Mouse (Mus musculus) left cerebral cortex, adult 18-20 months (tissue): ENCODE results near the gene Cd209b. TPM values are rescaled to one million over a fixed set of nuclear protein-coding genes. Genes with fewer than 3 reads are reported as not detected.

ENCODE experiments used
- DNase-seq, 2 experiments: peaks; one replicate each; pipeline ENCODE4 v3.0.0; 2021 to 2022; ENCODE audit warnings: low spot score in 2 of 2, mixed read lengths in 1 of 2
- long read RNA-seq, 2 experiments: library from polyadenylated mRNA; stranded (forward); transcript quantifications; one replicate each; pipeline ENCODE4 v2.0.0; 2021
- total RNA-seq, 2 experiments: library from RNA; stranded (reverse); gene quantifications; 2 replicates each; pipeline ENCODE4 v1.2.3; 2021

The Cd209b gene
- total RNA-seq = 1 to 10 TPM; 1.1 to 1.3 TPM
- long read RNA-seq, experiment 1, partial matches to known transcripts = 0 of 4 reads
- long read RNA-seq, experiment 1, other reads (novel, unspliced or antisense) = 0 of 4 reads
- long read RNA-seq, experiment 2, partial matches to known transcripts = 0 of 3 reads
- long read RNA-seq, experiment 2, other reads (novel, unspliced or antisense) = 0 of 3 reads

GRCm38 (mm10) chr8:3926744-3927143 is at the start of gene Cd209b:
TSS of gene Cd209b (minus strand) at chr8:3926844.
- DNase-seq = no peak

- DNase-seq = peak in 1 of 2 experiments; percentile 4
Observed at GRCm38 (mm10) chr8:3956037-3956436, 29.4 kb upstream of the Cd209b start.

GRCm38 (mm10) chr8:3954646-3955045 is 28.0 kb upstream of the Cd209b start, which contains the start of gene Cd209c:
TSS of gene Cd209c (minus strand) at chr8:3954746.
- DNase-seq = no peak

- no peak for DNase-seq
Observed at GRCm38 (mm10) chr8:3940023-3940422, 13.4 kb upstream of the Cd209b start.

GRCm38 (mm10) chr8:3878455-3878854 is 48.2 kb downstream of the Cd209b start, which contains the start of gene Cd209d:
TSS of gene Cd209d (minus strand) at chr8:3878555.
- DNase-seq = no peak

GRCm38 (mm10) chr8:3876121-3876520 is 50.5 kb downstream of the Cd209b start:
- DNase-seq = no peak

Other genes with a start within 250 kb of the Cd209b start
- not detected for gene Fcer2a, start 232.7 kb downstream of the Cd209b start, total RNA-seq
- gene Clec4g, start 206.2 kb downstream of the Cd209b start, total RNA-seq = not detected
- 1 to 10 TPM; 1.7 to 2.2 TPM for gene Cd209a, start 177.9 kb downstream of the Cd209b start, total RNA-seq
- not detected for gene Cd209e, start 72.5 kb downstream of the Cd209b start, total RNA-seq
- gene Cd209d, start 48.3 kb downstream of the Cd209b start, total RNA-seq = under 1 TPM in 1 of 2 experiments, not detected in 1; 0.56 TPM
- gene Cd209c, start 27.9 kb upstream of the Cd209b start, total RNA-seq = 1 to 10 TPM in 1 of 2 experiments, under 1 TPM in 1; 0.70 to 1.0 TPM
- 1 to 10 TPM in 1 of 2 experiments, under 1 TPM in 1; 0.94 to 1.4 TPM for gene Cd209f, start 179.0 kb upstream of the Cd209b start, total RNA-seq
- gene Cd209g, start 207.3 kb upstream of the Cd209b start, total RNA-seq = 1 to 10 TPM in 1 of 2 experiments, under 1 TPM in 1; 0.37 to 1.4 TPM
- gene Evi5l, start 239.7 kb upstream of the Cd209b start, total RNA-seq = 100 to 1,000 TPM in 1 of 2 experiments, 10 to 100 TPM in 1; 98.1 to 102 TPM